Mouse (Mus musculus) adrenal gland (tissue): ENCODE data around the gene Rassf4.

Experiments used
- intact Hi-C: fragments of 180-260 bp; cut with DNase I; formaldehyde crosslinking; loops from one replicate; pipeline ENCODE4 v1.15.1; 2025
- long read RNA-seq, 2 experiments: library from polyadenylated mRNA; unstranded; transcript quantifications; one replicate each; pipeline ENCODE4 v2.0.0; 2020; ENCODE audit warnings: borderline replicate concordance in 1 of 2; ENCODE audit not compliant: insufficient replicate concordance in 1 of 2

Gene Rassf4
- long read RNA-seq, experiment 1, partial matches to known transcripts = 0 of 3 reads
- long read RNA-seq, experiment 1, other reads (novel, unspliced or antisense) = 0 of 3 reads
- long read RNA-seq, experiment 2, partial matches to known transcripts = 0 of 2 reads
- long read RNA-seq, experiment 2, other reads (novel, unspliced or antisense) = 1 of 2 reads

- intact Hi-C loops = no loop called here
Measured at GRCm38 (mm10) chr6:116673471-116674282, at the start of gene Rassf4. Gene Rassf4 (minus strand): TSS chr6:116673952.

- intact Hi-C loops = no loop called here
Measured at GRCm38 (mm10) chr6:116718920-116719319, 45.2 kb upstream of the Rassf4 start.

- intact Hi-C loops = no loop called here
Measured at GRCm38 (mm10) chr6:116718361-116718760, 44.6 kb upstream of the Rassf4 start.

GRCm38 (mm10) chr6:116717851-116718250 lies 44.1 kb upstream of the Rassf4 start:
- intact Hi-C loops = no loop called here

GRCm38 (mm10) chr6:116716666-116717065 lies 42.9 kb upstream of the Rassf4 start, which contains the start of gene Tmem72:
Gene Tmem72 (minus strand): TSS chr6:116716913.
- intact Hi-C loops = no loop called here

- intact Hi-C loops = no loop called here
Measured at GRCm38 (mm10) chr6:116715166-116715565, 41.4 kb upstream of the Rassf4 start.

GRCm38 (mm10) chr6:116714576-116714975 lies 40.8 kb upstream of the Rassf4 start:
- intact Hi-C loops = no loop called here

GRCm38 (mm10) chr6:116713966-116714365 lies 40.2 kb upstream of the Rassf4 start:
- intact Hi-C loops = no loop called here

- intact Hi-C loops = no loop called here
Measured at GRCm38 (mm10) chr6:116712503-116712902, 38.8 kb upstream of the Rassf4 start.

GRCm38 (mm10) chr6:116712062-116712461 lies 38.3 kb upstream of the Rassf4 start:
- intact Hi-C loops = no loop called here

- intact Hi-C loops = no loop called here
Measured at GRCm38 (mm10) chr6:116704320-116704719, 30.6 kb upstream of the Rassf4 start.

GRCm38 (mm10) chr6:116700821-116701220 lies 27.1 kb upstream of the Rassf4 start:
- intact Hi-C loops = no loop called here

GRCm38 (mm10) chr6:116697896-116698425 lies 24.2 kb upstream of the Rassf4 start:
- intact Hi-C loops = loop anchor here (5.0 kb wide), 1 partner anchor 46 kb away; the partner anchor contains the start of gene Depp1

GRCm38 (mm10) chr6:116697413-116697812 lies 23.7 kb upstream of the Rassf4 start:
- intact Hi-C loops = loop anchor here (5.0 kb wide), 1 partner anchor 45 kb away; the partner anchor contains the start of gene Depp1

- intact Hi-C loops = no loop called here
Measured at GRCm38 (mm10) chr6:116694346-116694745, 20.6 kb upstream of the Rassf4 start.

- intact Hi-C loops = no loop called here
Measured at GRCm38 (mm10) chr6:116693639-116694038, 19.9 kb upstream of the Rassf4 start.

- intact Hi-C loops = no loop called here
Measured at GRCm38 (mm10) chr6:116682317-116682716, 8.6 kb upstream of the Rassf4 start.

- intact Hi-C loops = no loop called here
Measured at GRCm38 (mm10) chr6:116679563-116680288, 6.0 kb upstream of the Rassf4 start.

GRCm38 (mm10) chr6:116677321-116677720 lies 3.6 kb upstream of the Rassf4 start:
- intact Hi-C loops = no loop called here

GRCm38 (mm10) chr6:116676355-116676913 lies 2.7 kb upstream of the Rassf4 start:
- intact Hi-C loops = no loop called here

GRCm38 (mm10) chr6:116674283-116674886 lies 633 bp upstream of the Rassf4 start:
- intact Hi-C loops = no loop called here
